Mouse (Mus musculus) spleen, adult 2 months (tissue): ENCODE measurements around the gene Syce1. TPM values are rescaled to one million over a fixed set of nuclear protein-coding genes. Genes with fewer than 3 reads are reported as not detected.

ENCODE experiments used
- DNase-seq, 2 experiments: peaks; one replicate each; pipeline versions ENCODE4 v3.0.0 to v3.0.0-alpha.2; 2012 to 2021; ENCODE audit warnings: low spot score in 2 of 2, low read depth in 1 of 2
- H3K27ac ChIP-seq: fragments of 200-500 bp; 2 replicates; pipeline ENCODE4 v1.5.1; 2012; ENCODE audit warnings: low read length, inconsistent platforms; ENCODE audit not compliant: insufficient read depth
- H3K27me3 ChIP-seq: fragments of 200-500 bp; 2 replicates; pipeline ENCODE4 v1.6.1; 2012; ENCODE audit warnings: mild to moderate bottlenecking, moderate library complexity, low read length, inconsistent platforms; ENCODE audit not compliant: control insufficient read depth, insufficient read depth
- H3K36me3 ChIP-seq: fragments of 200-500 bp; 2 replicates; pipeline ENCODE4 v1.6.1; 2012; ENCODE audit warnings: mild to moderate bottlenecking, low read length, inconsistent platforms; ENCODE audit not compliant: control insufficient read depth, insufficient read depth
- H3K4me1 ChIP-seq: fragments of 200-500 bp; 2 replicates; pipeline ENCODE4 v1.6.1; 2011; ENCODE audit warnings: inconsistent platforms; ENCODE audit not compliant: control insufficient read depth, insufficient read depth, insufficient read length
- H3K4me3 ChIP-seq: fragments of 200-500 bp; 2 replicates; pipeline ENCODE4 v1.5.1; 2011; ENCODE audit warnings: mild to moderate bottlenecking, inconsistent platforms; ENCODE audit not compliant: insufficient read depth, insufficient read length; ENCODE audit errors: extremely low read depth
- CTCF ChIP-seq: fragments of 200-500 bp; IDR thresholded peaks from 2 replicates; pipeline ENCODE4 v1.5.1; 2011; ENCODE audit warnings: mild to moderate bottlenecking, inconsistent platforms; ENCODE audit not compliant: insufficient read depth, insufficient read length, insufficient replicate concordance; ENCODE audit errors: extremely low read depth
- POLR2A ChIP-seq: fragments of 200-500 bp; IDR thresholded peaks from 2 replicates; pipeline ENCODE4 v1.6.1; 2011; ENCODE audit warnings: low read depth, low read length, inconsistent platforms
- WGBS: fragments of 180-500 bp; shearing (Covaris S2); methylation state at CpG from one replicate; pipeline ENCODE4 v1.1.7; 2018; 5-methylcytosine and 5-hydroxymethylcytosine counted together
- polyA plus RNA-seq: library from polyadenylated mRNA; depleted of rRNA; stranded (reverse); fragments of >200 nt; gene quantifications from 2 replicates; pipeline ENCODE4 v1.2.3, GENCODE M21; 2012

The Syce1 gene
- polyA plus RNA-seq, 1 experiment, result 0.11 TPM

GRCm38 (mm10) chr7:140828171-140828881 is 40.7 kb upstream of the Syce1 start:
- Histone ChIP-seq H3K27me3 (no peaks in the 10 kb centered on the region), H3K4me1 (no peaks in the 10 kb centered on the region), H3K36me3 (no peaks in the 10 kb centered on the region), H3K4me3 (no peak overlapping the region), H3K27ac (no peak overlapping the region)
- WGBS, result 31% methylated on average over 8 of the region's 8 CpGs
- TF ChIP-seq POLR2A (no peak), CTCF (no peak)
- no peak for DNase-seq

DNA sequence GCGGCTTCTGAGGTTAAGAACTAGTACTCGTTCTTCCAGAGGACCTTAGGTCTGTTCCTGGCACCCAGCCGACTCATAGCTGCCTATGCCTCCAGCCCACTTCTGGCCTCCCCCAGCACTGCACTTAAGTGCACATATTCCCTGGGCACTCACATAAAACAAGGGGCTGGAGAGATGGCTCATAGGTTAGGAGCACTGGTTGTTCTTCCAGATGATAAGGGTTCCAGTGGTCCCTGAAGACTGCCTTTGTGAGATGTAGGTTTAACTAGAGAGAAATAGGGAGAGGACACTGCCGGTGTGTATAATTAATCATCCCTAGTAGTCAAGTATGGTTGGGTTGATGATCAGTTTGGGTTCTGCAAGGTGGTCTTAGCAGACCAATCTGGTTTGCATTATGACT is 35.1 kb upstream of the Syce1 start:
- DNase-seq, result no peak
- no peaks in the 10 kb centered on the region for H3K36me3 ChIP-seq
- no peak overlapping the region for H3K27ac ChIP-seq
- H3K4me3 ChIP-seq, result no peak overlapping the region
- WGBS, result 94% methylated on average over 4 of the region's 4 CpGs
- no peaks in the 10 kb centered on the region; the same call in 1 of the 2 replicates for H3K4me1 ChIP-seq
- H3K27me3 ChIP-seq, result peaks cover 2% of the 10 kb centered on the region; the same call in 1 of the 2 replicates
- TF ChIP-seq CTCF (no peak), POLR2A (no peak)

DNA sequence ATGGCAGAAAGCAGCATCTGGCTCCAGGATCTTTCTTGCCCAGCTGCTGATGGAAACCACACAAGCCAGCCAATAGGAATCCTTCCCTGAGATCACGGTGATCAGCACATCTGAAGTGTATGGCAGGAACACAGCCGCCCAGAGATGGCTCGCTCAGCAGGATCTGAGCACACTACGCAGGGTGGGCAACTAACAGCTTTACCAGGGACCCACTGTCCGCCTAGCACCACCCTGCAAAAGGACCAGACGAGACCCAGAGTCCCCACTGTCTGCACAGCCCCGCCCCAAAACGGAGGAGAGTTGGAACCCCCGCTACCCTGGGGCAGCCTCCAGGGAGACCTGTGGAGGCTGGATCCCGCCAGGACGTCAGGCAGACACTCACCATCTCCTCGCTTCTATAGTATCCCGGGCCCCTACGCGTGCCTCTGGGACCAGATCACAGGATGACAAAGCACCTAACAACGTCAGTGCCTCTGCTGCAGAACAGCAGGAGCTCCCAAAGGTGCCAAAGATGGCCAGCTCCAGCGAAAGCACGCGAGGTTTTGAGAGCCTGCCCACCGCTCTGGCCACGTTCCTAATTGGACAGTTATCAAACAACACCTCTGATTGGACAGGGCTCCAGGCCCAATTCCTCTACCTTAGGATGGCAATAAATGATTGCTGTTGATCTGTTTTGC is 34.1 kb upstream of the Syce1 start, which contains the start of gene Zfp941:
Gene Zfp941 (minus strand): TSS at position 526 of the 677 bp plus-strand sequence.
- Histone ChIP-seq H3K4me3 (peak within 1 kb of the TSS; percentile 38; the same call in 1 of the 2 replicates), H3K4me1 (no peaks in the 10 kb centered on the region; the same call in 1 of the 2 replicates), H3K27ac (no peak within 1 kb of the TSS), H3K27me3 (peaks cover 2% of the 10 kb centered on the region; the same call in 1 of the 2 replicates), H3K36me3 (no peaks in the 10 kb centered on the region)
- 7% methylated on average over 21 of the region's 21 CpGs for WGBS
- DNase-seq, result no peak
- TF ChIP-seq POLR2A, result no peak
- no peak for TF ChIP-seq CTCF

GRCm38 (mm10) chr7:140821305-140821652 is 33.6 kb upstream of the Syce1 start:
- no peak for TF ChIP-seq POLR2A
- no peak for TF ChIP-seq CTCF
- no peak overlapping the region for H3K4me3 ChIP-seq

DNA sequence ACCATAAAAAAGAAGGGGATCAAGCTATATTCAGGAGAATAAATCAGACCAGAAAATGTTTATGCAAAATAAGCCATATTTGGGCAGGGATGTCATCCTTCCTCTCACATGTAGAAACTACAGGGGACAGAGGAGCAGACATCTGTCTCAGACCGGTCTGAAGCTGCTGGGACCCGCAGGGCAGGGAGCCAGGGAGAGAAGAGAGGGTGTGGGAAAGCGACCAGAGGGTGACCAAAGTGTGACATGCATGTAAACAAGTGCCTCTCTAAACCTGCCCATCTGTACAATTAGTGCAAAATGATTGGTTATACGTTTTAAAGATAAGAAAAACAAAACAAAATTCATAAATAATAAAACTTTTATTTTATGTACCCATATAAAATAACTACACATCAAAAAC is 32.5 kb upstream of the Syce1 start:
- Histone ChIP-seq H3K4me3 (no peak overlapping the region), H3K4me1 (no peaks in the 10 kb centered on the region; the same call in 1 of the 2 replicates), H3K27ac (no peak overlapping the region), H3K36me3 (no peaks in the 10 kb centered on the region), H3K27me3 (peaks cover 2% of the 10 kb centered on the region; the same call in 1 of the 2 replicates)
- no peak for TF ChIP-seq POLR2A
- TF ChIP-seq CTCF, result no peak
- DNase-seq, result no peak
- WGBS, result 75% methylated on average over 4 of the region's 4 CpGs

More at GRCm38 (mm10) chr7:140821305-140821652, 33.6 kb upstream of the Syce1 start:
- peaks cover 2% of the 10 kb centered on the region; the same call in 1 of the 2 replicates for H3K27me3 ChIP-seq
- WGBS, result 82% methylated on average over 5 of the region's 5 CpGs
- no peaks in the 10 kb centered on the region; the same call in 1 of the 2 replicates for H3K4me1 ChIP-seq
- no peak for DNase-seq
- H3K36me3 ChIP-seq, result no peaks in the 10 kb centered on the region
- H3K27ac ChIP-seq, result no peak overlapping the region

GRCm38 (mm10) chr7:140812850-140813249 is 25.2 kb upstream of the Syce1 start:
- no peak for DNase-seq
- H3K36me3 ChIP-seq, result no peaks in the 10 kb centered on the region
- H3K27ac ChIP-seq, result no peak overlapping the region
- 81% methylated on average over 12 of the region's 12 CpGs for WGBS
- no peak overlapping the region for H3K4me3 ChIP-seq
- H3K27me3 ChIP-seq, result no peaks in the 10 kb centered on the region
- H3K4me1 ChIP-seq, result no peaks in the 10 kb centered on the region
- TF ChIP-seq POLR2A (no peak), CTCF (no peak)

DNA sequence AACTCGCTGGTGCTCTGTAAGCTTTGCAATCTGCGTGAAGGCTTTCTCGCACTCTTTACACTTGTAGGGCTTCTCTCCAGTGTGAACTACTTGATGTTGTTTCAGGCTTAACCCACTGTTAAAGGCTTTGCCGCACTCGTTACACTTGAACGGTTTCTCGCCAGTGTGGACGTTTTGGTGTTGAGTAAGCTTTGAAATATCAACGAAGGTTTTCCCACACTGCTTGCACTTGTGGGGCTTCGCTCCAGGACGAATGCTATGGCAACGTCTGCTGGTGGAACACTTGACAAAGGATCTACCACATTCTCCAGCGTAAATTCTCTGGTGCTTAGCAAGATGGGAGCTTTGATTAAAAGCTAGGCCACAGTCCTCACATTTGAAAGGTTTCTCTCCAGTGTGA is 24.1 kb upstream of the Syce1 start:
- Histone ChIP-seq H3K4me3 (no peak overlapping the region), H3K36me3 (no peaks in the 10 kb centered on the region), H3K27me3 (no peaks in the 10 kb centered on the region), H3K27ac (no peak overlapping the region), H3K4me1 (no peaks in the 10 kb centered on the region)
- DNase-seq, result no peak
- TF ChIP-seq POLR2A, result no peak
- TF ChIP-seq CTCF, result no peak
- WGBS, result 92% methylated on average over 13 of the region's 13 CpGs
